Mouse (Mus musculus): ENCODE results near the gene Tnrc6c. TPM values are rescaled to one million over a fixed set of nuclear protein-coding genes. Genes with fewer than 3 reads are reported as not detected.
"Not testable (repeated sequence)": the region's sequence is repeated elsewhere in the genome, so short reads cannot be mapped to it uniquely, and the experiment has no call there.

Tnrc6c gene
- total RNA-seq, 2 experiments from 2014 or later: 17.9 to 19.1 TPM

GRCm38 (mm10) chr11:117783683-117784309 is 129.7 kb downstream of the Tnrc6c start:
- no peak for ATAC-seq (ENCODE audit: poor library complexity, severe bottlenecking)

DNA sequence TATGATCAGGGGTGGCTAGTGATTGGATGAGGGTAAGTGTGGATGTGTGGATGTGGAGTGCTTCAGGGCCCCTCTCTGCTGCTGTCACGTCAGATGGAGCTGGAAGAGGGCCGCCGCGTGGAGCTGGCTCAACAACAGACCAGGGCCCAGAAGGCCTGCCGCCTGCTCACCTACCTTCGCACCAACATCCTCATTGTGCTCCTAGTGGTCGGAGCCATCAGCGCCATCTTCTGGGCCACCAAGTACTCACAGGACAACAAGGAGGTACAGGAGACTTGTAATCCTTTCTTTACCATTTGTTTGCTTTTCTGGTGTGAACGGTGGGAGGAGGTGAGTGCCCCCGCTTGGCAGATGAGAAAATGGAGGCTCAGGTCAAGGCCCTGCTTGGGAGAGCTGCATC is 132.2 kb downstream of the Tnrc6c start:
- ATAC-seq (ENCODE audit: poor library complexity, severe bottlenecking): peak; percentile 46

GRCm38 (mm10) chr11:117788481-117788880 is 134.4 kb downstream of the Tnrc6c start:
- not testable (repeated sequence) for ATAC-seq (ENCODE audit: poor library complexity, severe bottlenecking)

DNA sequence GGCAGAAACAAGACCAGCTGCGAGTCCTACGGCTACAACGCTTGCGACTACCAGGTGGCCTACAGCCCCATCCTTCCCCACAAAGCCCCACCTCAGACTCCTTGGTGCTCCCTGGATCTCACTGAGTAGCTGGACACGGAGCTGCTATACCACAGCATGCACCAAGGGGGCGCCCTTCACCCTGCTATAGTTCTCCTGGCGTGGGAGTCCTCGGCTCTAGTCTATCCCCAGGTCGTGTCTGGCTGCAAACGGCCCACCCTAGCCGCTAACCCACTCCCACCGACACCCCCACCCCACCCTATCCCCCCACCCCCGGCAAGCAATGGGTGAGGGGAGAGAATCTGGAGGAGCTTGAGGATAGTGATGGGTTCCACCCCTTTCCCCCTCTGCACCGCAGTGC is 136.2 kb downstream of the Tnrc6c start:
- ATAC-seq (ENCODE audit: poor library complexity, severe bottlenecking): peak; percentile 59

DNA sequence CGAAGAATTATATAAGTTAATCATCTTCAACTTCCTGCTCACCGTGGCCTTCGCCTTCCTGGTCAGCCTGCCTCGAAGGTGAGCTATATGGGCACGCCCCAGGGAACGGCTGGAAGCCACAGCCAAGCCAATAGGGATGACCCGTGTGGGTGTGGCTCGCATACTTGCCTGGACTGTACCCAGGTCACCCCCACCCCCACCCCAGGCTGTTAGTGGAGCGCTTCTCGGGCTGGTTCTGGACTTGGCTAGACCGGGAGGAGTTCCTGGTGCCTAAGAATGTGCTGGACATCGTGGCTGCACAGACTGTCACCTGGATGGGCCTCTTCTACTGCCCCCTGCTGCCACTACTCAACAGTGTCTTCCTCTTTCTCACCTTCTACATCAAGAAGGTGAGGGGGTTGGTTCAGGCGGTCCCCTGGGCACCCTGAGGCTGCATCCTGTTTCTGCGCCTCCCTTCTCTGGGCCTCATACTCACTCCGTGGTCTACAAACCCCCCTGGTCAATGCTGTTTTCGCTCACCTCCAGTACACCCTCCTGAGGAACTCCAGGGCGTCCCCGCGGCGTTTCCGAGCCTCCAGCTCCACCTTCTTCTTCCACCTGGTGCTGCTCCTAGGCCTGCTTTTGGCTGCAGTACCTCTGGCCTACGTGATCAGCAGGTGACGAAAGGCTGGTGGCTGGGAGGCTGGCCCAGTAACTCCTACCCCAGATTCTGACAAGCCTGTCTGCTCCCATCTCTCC is 136.8 kb downstream of the Tnrc6c start:
- ATAC-seq (ENCODE audit: poor library complexity, severe bottlenecking): no peak

DNA sequence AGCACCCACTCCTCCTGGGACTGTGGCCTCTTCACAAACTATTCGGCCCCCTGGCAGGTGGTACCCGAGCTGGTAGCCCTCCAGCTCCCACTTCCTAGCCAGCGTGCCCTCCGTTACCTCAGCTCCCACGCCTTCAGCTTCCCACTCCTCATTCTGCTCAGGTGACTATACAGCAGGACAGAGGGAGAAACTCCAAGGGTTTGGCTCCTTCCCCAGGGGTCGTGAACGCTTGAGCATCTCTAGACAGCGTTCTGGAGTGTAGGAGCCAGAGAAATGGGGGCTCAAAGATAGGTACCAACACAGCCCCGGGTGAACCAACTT is 137.3 kb downstream of the Tnrc6c start:
- ATAC-seq (ENCODE audit: poor library complexity, severe bottlenecking): no peak

DNA sequence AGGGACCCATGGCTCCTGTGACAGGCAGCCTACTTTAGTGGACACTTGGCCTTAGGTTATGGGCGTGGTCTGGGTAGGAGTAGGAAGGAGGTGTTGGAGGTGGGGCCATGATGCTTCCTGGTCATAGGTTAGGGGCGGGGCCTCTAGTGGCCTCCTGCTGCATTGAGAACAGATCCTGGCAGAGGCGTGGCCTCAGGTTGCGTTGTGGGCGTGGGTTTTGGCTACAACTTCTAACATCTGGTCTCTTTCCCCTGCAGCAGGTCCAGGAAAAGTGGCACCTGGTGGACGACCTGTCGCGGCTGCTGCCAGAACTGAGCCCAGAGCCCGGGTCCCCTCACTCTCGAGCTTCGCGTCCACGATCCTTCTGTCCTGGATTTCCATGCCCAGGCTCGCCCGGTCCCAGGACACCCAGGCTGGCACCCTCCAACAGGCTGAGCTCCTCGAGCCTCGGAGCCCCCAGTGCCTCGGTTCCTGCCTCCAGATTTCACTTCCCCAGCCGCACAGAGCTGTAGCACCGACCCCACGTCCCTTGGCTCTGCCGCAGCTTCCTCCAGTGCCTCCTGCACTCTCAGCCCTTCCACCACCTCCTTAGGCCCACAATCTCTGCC is 138.3 kb downstream of the Tnrc6c start:
- peak; percentile 91 for ATAC-seq (ENCODE audit: poor library complexity, severe bottlenecking)

DNA sequence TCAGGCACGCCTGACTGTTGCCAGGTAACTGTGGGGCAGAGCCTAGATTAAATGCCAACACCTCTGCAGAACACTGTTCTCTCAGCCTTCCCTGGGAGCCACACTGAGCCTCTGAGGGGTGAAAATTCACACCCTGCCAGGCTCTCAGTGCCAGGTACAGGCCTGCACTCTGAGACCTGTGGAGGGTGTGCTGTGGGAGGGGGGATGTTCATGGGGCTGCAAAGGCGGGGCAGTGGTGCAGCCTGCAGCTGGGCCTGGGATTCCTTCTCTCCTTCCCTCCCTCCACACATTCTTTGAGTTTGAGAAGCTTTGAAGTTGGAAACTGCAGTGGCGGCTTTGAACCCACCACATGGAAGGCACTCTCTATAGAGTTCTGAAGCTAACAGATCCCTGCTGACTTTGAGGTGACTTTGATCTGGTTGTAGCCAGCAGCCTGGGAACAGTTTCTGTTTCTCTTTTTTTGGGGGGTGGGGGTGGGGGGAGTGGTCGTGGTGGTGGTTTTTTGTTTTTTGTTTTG is 140.0 kb downstream of the Tnrc6c start:
- ATAC-seq (ENCODE audit: poor library complexity, severe bottlenecking): no peak

- no peak for ATAC-seq (ENCODE audit: poor library complexity, severe bottlenecking)
Observed at GRCm38 (mm10) chr11:117796954-117797353, 142.9 kb downstream of the Tnrc6c start.

GRCm38 (mm10) chr11:117797511-117798159 is 143.5 kb downstream of the Tnrc6c start, which contains the start of gene 6030468B19Rik:
TSS of gene 6030468B19Rik (plus strand) at chr11:117797660.
- peak; percentile 23; the same call in 1 of the 2 replicates for ATAC-seq (ENCODE audit: poor library complexity, severe bottlenecking)

DNA sequence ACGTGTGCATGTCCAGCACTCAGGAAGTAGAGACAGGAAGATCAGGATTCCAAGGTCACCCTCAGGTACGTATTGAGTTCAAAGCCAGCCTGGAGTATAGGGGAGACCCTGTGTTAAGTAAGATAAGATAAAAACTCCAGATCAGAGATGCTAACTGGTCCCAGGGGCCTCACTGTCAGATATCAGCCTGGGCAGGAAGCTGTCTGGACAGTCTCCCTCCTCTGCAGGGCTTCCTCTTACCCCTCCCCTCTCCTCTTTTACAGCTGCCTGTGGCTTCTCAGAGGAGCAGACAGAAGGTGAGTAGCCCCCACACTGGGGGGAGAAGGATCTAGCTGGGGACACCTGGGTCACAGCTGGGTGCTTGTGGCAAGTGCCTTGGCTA is 144.1 kb downstream of the Tnrc6c start:
- peak; percentile 28; the same call in 1 of the 2 replicates for ATAC-seq (ENCODE audit: poor library complexity, severe bottlenecking)

DNA sequence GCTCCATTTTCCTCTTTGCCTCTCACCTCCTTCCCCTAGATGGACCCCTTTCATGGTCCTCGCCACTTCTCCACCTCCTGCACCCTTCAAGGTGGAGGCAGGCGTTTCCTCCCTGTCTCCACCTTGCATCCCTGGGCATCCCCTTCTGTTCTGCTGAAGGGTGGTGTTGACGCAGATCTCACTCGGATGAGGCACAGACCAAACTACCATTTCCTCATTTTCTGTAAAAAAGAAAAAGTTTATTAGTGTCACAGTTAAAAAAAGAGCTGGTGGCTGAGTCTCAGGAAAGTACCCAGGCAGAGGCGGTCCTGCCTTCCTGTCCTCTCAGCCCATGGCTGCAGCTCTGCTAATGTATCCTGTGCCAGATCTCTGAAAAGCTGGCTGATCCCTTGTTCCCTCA is 145.1 kb downstream of the Tnrc6c start:
- ATAC-seq (ENCODE audit: poor library complexity, severe bottlenecking): peak; percentile 43

- ATAC-seq (ENCODE audit: poor library complexity, severe bottlenecking): no peak
Observed at GRCm38 (mm10) chr11:117800038-117800437, 145.9 kb downstream of the Tnrc6c start.

- no peak for ATAC-seq (ENCODE audit: poor library complexity, severe bottlenecking)
Observed at GRCm38 (mm10) chr11:117801650-117802049, 147.6 kb downstream of the Tnrc6c start.

GRCm38 (mm10) chr11:117803166-117803688 is 149.1 kb downstream of the Tnrc6c start:
- ATAC-seq (ENCODE audit: poor library complexity, severe bottlenecking): peak; percentile 72

DNA sequence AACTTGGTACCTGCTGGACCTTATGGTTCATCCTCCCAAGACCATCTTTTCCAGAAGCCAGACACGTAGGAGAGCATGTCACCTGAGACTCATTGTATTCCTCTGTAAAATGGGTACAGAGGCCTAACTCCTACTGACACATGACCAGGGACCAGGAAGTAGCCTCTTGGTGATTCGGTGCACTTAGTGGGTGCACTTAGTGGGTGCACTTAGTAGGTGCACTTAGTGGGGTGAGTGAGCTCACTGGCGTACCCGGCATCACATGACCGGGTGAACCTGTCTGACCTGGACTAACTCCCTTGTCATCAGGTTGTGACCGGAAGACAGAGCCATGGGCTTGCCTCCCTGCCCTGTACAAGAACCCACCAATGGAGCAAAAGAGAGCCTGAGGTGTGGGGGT is 152.7 kb downstream of the Tnrc6c start:
- ATAC-seq (ENCODE audit: poor library complexity, severe bottlenecking): no peak

- peak; percentile 58 for ATAC-seq (ENCODE audit: poor library complexity, severe bottlenecking)
Observed at GRCm38 (mm10) chr11:117809407-117810311, 155.6 kb downstream of the Tnrc6c start, which contains the start of the genes Gm20708 and Syngr2. TSS of gene Gm20708 (plus strand) at chr11:117809668. TSS of gene Syngr2 (plus strand) at chr11:117809668.

GRCm38 (mm10) chr11:117810401-117811046 is 156.4 kb downstream of the Tnrc6c start:
- peak; percentile 79 for ATAC-seq (ENCODE audit: poor library complexity, severe bottlenecking)

Data from megakaryocyte, adult 5-6 weeks (primary cell).